Mouse (Mus musculus) adrenal gland, postnatal 4 days (tissue): ENCODE measurements around the gene Gp6. TPM values are rescaled to one million over a fixed set of nuclear protein-coding genes. Genes with fewer than 3 reads are reported as not detected.
"Not testable (repeated sequence)": the region's sequence is repeated elsewhere in the genome, so short reads cannot be mapped to it uniquely, and the experiment has no call there.

Experiments used
- DNase-seq, 2 experiments: peaks; one replicate each; pipeline ENCODE4 v3.0.0; 2021 to 2022; ENCODE audit warnings: low spot score in 2 of 2, mixed read lengths in 2 of 2
- long read RNA-seq, 2 experiments: library from polyadenylated mRNA; stranded (forward); transcript quantifications; one replicate each; pipeline ENCODE4 v2.0.0; 2021
- microRNA-seq: library from miRNA; unstranded; fragments of <30 nt; microRNA quantifications from one replicate; pipeline ENCODE4 v1.2.0, GENCODE M21; 2021
- total RNA-seq, 2 experiments: library from RNA; stranded (reverse); gene quantifications; 2 replicates each; pipeline ENCODE4 v1.2.3; 2021

The Gp6 gene
- total RNA-seq = under 1 TPM; 0.11 to 0.40 TPM
- long read RNA-seq, experiment 1, partial matches to known transcripts = 0 of 1 reads
- long read RNA-seq, experiment 1, other reads (novel, unspliced or antisense) = 1 of 1 reads
- long read RNA-seq, experiment 2, partial matches to known transcripts = 0 of 17 reads
- long read RNA-seq, experiment 2, other reads (novel, unspliced or antisense) = 17 of 17 reads

- no peak for DNase-seq
Measured at GRCm38 (mm10) chr7:4397730-4398129, at the start of gene Gp6. TSS of gene Gp6 (minus strand) at chr7:4397744.

GRCm38 (mm10) chr7:4447138-4447537 lies 49.6 kb upstream of the Gp6 start:
- DNase-seq = no peak

- peak; percentile 46 to 70 for DNase-seq
Measured at GRCm38 (mm10) chr7:4445216-4445791, 47.8 kb upstream of the Gp6 start, which contains the start of gene Rdh13. TSS of gene Rdh13 (minus strand) at chr7:4445649.

GRCm38 (mm10) chr7:4440549-4440948 lies 43.0 kb upstream of the Gp6 start:
- DNase-seq = no peak

GRCm38 (mm10) chr7:4437721-4438120 lies 40.2 kb upstream of the Gp6 start:
- no peak for DNase-seq

- DNase-seq = no peak
Measured at GRCm38 (mm10) chr7:4432026-4432425, 34.5 kb upstream of the Gp6 start.

GRCm38 (mm10) chr7:4431548-4431947 lies 34.0 kb upstream of the Gp6 start:
- peak; percentile 28 to 42 for DNase-seq

- DNase-seq = no peak
Measured at GRCm38 (mm10) chr7:4430246-4430844, 32.8 kb upstream of the Gp6 start.

GRCm38 (mm10) chr7:4427161-4427912 lies 29.8 kb upstream of the Gp6 start:
- peak; percentile 40 to 69 for DNase-seq

GRCm38 (mm10) chr7:4420230-4420629 lies 22.7 kb upstream of the Gp6 start:
- no peak for DNase-seq

- no peak for DNase-seq
Measured at GRCm38 (mm10) chr7:4419681-4420080, 22.1 kb upstream of the Gp6 start.

GRCm38 (mm10) chr7:4412406-4412805 lies 14.9 kb upstream of the Gp6 start:
- DNase-seq = not testable (repeated sequence)

GRCm38 (mm10) chr7:4373521-4373920 lies 24.0 kb downstream of the Gp6 start:
- no peak for DNase-seq

- no peak for DNase-seq
Measured at GRCm38 (mm10) chr7:4337509-4337908, 60.0 kb downstream of the Gp6 start, which contains the start of gene Ncr1. TSS of gene Ncr1 (plus strand) at chr7:4337724.

- DNase-seq = no peak
Measured at GRCm38 (mm10) chr7:4323301-4323700, 74.2 kb downstream of the Gp6 start.

Small RNAs within 50 kb of the gene (microRNA-seq; reads per million reads assigned to microRNA genes)
- gene Gm24605 (not detected), gene Gm24752 (not detected), gene Gm25349 (not detected)

Other genes with a start within 250 kb of the Gp6 start
- gene Leng9, start 247.4 kb downstream of the Gp6 start, total RNA-seq = 1 to 10 TPM; 8.2 to 9.3 TPM
- 10 to 100 TPM; 51.6 to 53.5 TPM for gene Cdc42ep5, start 232.9 kb downstream of the Gp6 start, total RNA-seq
- 1 to 10 TPM in 1 of 2 experiments, under 1 TPM in 1; 0.76 to 1.1 TPM for gene Lilra5, start 160.0 kb downstream of the Gp6 start, total RNA-seq
- under 1 TPM in 1 of 2 experiments, not detected in 1; 0.20 TPM for gene Ncr1, start 60.0 kb downstream of the Gp6 start, total RNA-seq
- gene Rdh13, start 47.9 kb upstream of the Gp6 start, total RNA-seq = 10 to 100 TPM; 31.7 to 34.3 TPM
- 1 to 10 TPM; 7.8 to 9.3 TPM for gene Eps8l1, start 62.9 kb upstream of the Gp6 start, total RNA-seq
- 100 to 1,000 TPM; 106 to 112 TPM for gene Ppp1r12c, start 103.9 kb upstream of the Gp6 start, total RNA-seq
- gene Tnnt1, start 118.6 kb upstream of the Gp6 start, total RNA-seq = 10 to 100 TPM in 1 of 2 experiments, 1 to 10 TPM in 1; 8.1 to 21.0 TPM
- 1 to 10 TPM; 1.0 to 1.7 TPM for gene Tnni3, start 126.5 kb upstream of the Gp6 start, total RNA-seq
- 1 to 10 TPM in 1 of 2 experiments, under 1 TPM in 1; 0.95 to 1.1 TPM for gene Dnaaf3, start 134.7 kb upstream of the Gp6 start, total RNA-seq
- gene Syt5, start 149.8 kb upstream of the Gp6 start, total RNA-seq = 10 to 100 TPM; 16.8 to 18.2 TPM
- under 1 TPM in 1 of 2 experiments, not detected in 1; 0.23 TPM for gene Ptprh, start 206.3 kb upstream of the Gp6 start, total RNA-seq
- 10 to 100 TPM; 12.8 to 16.6 TPM for gene Tmem86b, start 233.7 kb upstream of the Gp6 start, total RNA-seq